Mouse (Mus musculus) MEL (cell line): ENCODE measurements around the gene Pgap1. TPM values are rescaled to one million over a fixed set of nuclear protein-coding genes. Genes with fewer than 3 reads are reported as not detected.

Source experiments
- DNase-seq: peaks from one replicate; pipeline ENCODE4 v3.0.0; 2011; ENCODE audit warnings: low read depth, low spot score
- H3K27ac ChIP-seq: 2 replicates; pipeline ENCODE4 v1.5.1; 2012; ENCODE audit warnings: low read depth, mild to moderate bottlenecking, control low read depth, low read length, moderate library complexity; ENCODE audit not compliant: control insufficient read depth
- H3K27me3 ChIP-seq, 2 experiments: fragments of 150-350 bp in 1 of 2; sonication (generic) in 1 of 2; 2 replicates each; pipeline ENCODE4 v1.6.1; 2012; ENCODE audit warnings: low read length in 2 of 2, mild to moderate bottlenecking in 2 of 2, improper control_type of control experiment in 1 of 2, moderate library complexity in 1 of 2; ENCODE audit not compliant: insufficient read depth in 2 of 2, control insufficient read depth in 1 of 2
- H3K36me3 ChIP-seq, 2 experiments: 2 replicates each; pipeline ENCODE4 v1.6.1; 2012 to 2014; ENCODE audit warnings: low read length in 2 of 2, improper control_type of control experiment in 1 of 2, inconsistent platforms in 1 of 2, mild to moderate bottlenecking in 1 of 2; ENCODE audit not compliant: insufficient read depth in 2 of 2, control insufficient read depth in 1 of 2
- H3K4me1 ChIP-seq, 2 experiments: fragments of 150-350 bp in 1 of 2; sonication (generic) in 1 of 2; 2 replicates each; pipeline ENCODE4 v1.6.1; 2012; ENCODE audit warnings: low read length in 2 of 2, improper control_type of control experiment in 1 of 2, mild to moderate bottlenecking in 1 of 2; ENCODE audit not compliant: insufficient read depth in 2 of 2, control insufficient read depth in 1 of 2
- H3K4me3 ChIP-seq, 2 experiments: fragments of 150-350 bp in 1 of 2; sonication (generic) in 1 of 2; 2 replicates each; pipeline ENCODE4 v1.5.1; 2012; ENCODE audit warnings: low read depth in 2 of 2, low read length in 2 of 2, mild to moderate bottlenecking in 2 of 2, moderate library complexity in 2 of 2, control low read depth in 1 of 2, improper control_type of control experiment in 1 of 2; ENCODE audit not compliant: control insufficient read depth in 1 of 2, insufficient read depth in 1 of 2
- H3K79me2 ChIP-seq: 2 replicates; pipeline ENCODE4 v1.6.1; 2012; ENCODE audit warnings: mild to moderate bottlenecking, low read length, moderate library complexity; ENCODE audit not compliant: control insufficient read depth, poor library complexity, insufficient read depth
- H3K9ac ChIP-seq: 2 replicates; pipeline ENCODE4 v1.6.1; 2012; ENCODE audit warnings: low read depth, mild to moderate bottlenecking, control low read depth, low read length, moderate library complexity; ENCODE audit not compliant: control insufficient read depth, poor library complexity, severe bottlenecking
- H3K9me3 ChIP-seq: fragments of 150-350 bp; sonication (generic); replicated peaks from 2 replicates; pipeline ENCODE4 v1.6.1; 2012; ENCODE audit warnings: mild to moderate bottlenecking, low read length, improper control_type of control experiment, moderate library complexity; ENCODE audit not compliant: insufficient read depth
- BHLHE40 ChIP-seq: IDR thresholded peaks from 2 replicates; pipeline ENCODE4 v1.6.1; 2012; ENCODE audit warnings: low read depth, mild to moderate bottlenecking, inconsistent platforms, low read length, improper control_type of control experiment, borderline replicate concordance
- CHD1 ChIP-seq: IDR thresholded peaks from 2 replicates; pipeline ENCODE4 v1.6.1; 2012; ENCODE audit warnings: low read depth, mild to moderate bottlenecking, inconsistent platforms, low read length, improper control_type of control experiment
- CTCF ChIP-seq, 3 experiments: IDR thresholded peaks in 2 of 3; conservative IDR thresholded peaks in 1 of 3; 2 replicates each; pipeline ENCODE4 v1.5.1; 2011 to 2012; ENCODE audit warnings: low read length in 3 of 3, low read depth in 2 of 3, mild to moderate bottlenecking in 2 of 3, improper control_type of control experiment in 1 of 3, inconsistent platforms in 1 of 3, mixed read lengths in 1 of 3, moderate library complexity in 1 of 3; ENCODE audit not compliant: control insufficient read depth in 1 of 3, insufficient read depth in 1 of 3, poor library complexity in 1 of 3, severe bottlenecking in 1 of 3
- ELF1 ChIP-seq: IDR thresholded peaks from 2 replicates; pipeline ENCODE4 v1.6.1; 2014; ENCODE audit warnings: low read depth, mild to moderate bottlenecking, inconsistent platforms, low read length, improper control_type of control experiment, moderate library complexity
- EP300 ChIP-seq, 2 experiments: IDR thresholded peaks; 2 replicates each; pipeline ENCODE4 v1.6.1; 2011; ENCODE audit warnings: improper control_type of control experiment in 2 of 2, low read length in 2 of 2, low read depth in 1 of 2, mild to moderate bottlenecking in 1 of 2
- GATA1 ChIP-seq: IDR thresholded peaks from 2 replicates; pipeline ENCODE4 v1.6.1; 2011; ENCODE audit warnings: low read depth, low read length, improper control_type of control experiment
- HCFC1 ChIP-seq: IDR thresholded peaks from 2 replicates; pipeline ENCODE4 v1.6.1; 2012; ENCODE audit warnings: low read depth, mild to moderate bottlenecking, inconsistent platforms, low read length, improper control_type of control experiment, moderate library complexity
- MAX ChIP-seq: IDR thresholded peaks from 2 replicates; pipeline ENCODE4 v1.6.1; 2011; ENCODE audit warnings: low read length, improper control_type of control experiment
- MAZ ChIP-seq: IDR thresholded peaks from 2 replicates; pipeline ENCODE4 v1.6.1; 2012; ENCODE audit warnings: low read depth, mild to moderate bottlenecking, inconsistent platforms, low read length, improper control_type of control experiment
- MYC ChIP-seq: IDR thresholded peaks from 2 replicates; pipeline ENCODE4 v1.6.1; 2011; ENCODE audit warnings: low read depth, mild to moderate bottlenecking, low read length, improper control_type of control experiment, moderate library complexity
- POLR2AphosphoS5 ChIP-seq: IDR thresholded peaks from 2 replicates; pipeline ENCODE4 v1.6.1; 2012; ENCODE audit warnings: low read depth, borderline replicate concordance, mild to moderate bottlenecking, inconsistent platforms, low read length, moderate library complexity, mixed read lengths
- SMC3 ChIP-seq: IDR thresholded peaks from 2 replicates; pipeline ENCODE4 v1.6.1; 2011; ENCODE audit warnings: low read depth, low read length, improper control_type of control experiment
- TBP ChIP-seq: IDR thresholded peaks from 2 replicates; pipeline ENCODE4 v1.8.0; 2011; ENCODE audit warnings: low read depth, low read length, improper control_type of control experiment
- TCF12 ChIP-seq: IDR thresholded peaks from 2 replicates; pipeline ENCODE4 v1.6.1; 2014; ENCODE audit warnings: low read depth, mild to moderate bottlenecking, inconsistent platforms, low read length, improper control_type of control experiment, moderate library complexity
- UBTF ChIP-seq: IDR thresholded peaks from 2 replicates; pipeline ENCODE4 v1.6.1; 2012; ENCODE audit warnings: low read depth, mild to moderate bottlenecking, inconsistent platforms, low read length, improper control_type of control experiment, moderate library complexity, borderline replicate concordance; ENCODE audit not compliant: insufficient read depth
- USF1 ChIP-seq: IDR thresholded peaks from 2 replicates; pipeline ENCODE4 v1.6.1; 2014; ENCODE audit warnings: low read depth, mild to moderate bottlenecking, inconsistent platforms, low read length, improper control_type of control experiment, moderate library complexity
- USF2 ChIP-seq, 2 experiments: IDR thresholded peaks; 2 replicates each; pipeline ENCODE4 v1.6.1; 2011 to 2012; ENCODE audit warnings: improper control_type of control experiment in 2 of 2, low read length in 2 of 2, borderline replicate concordance in 1 of 2, inconsistent platforms in 1 of 2, low read depth in 1 of 2, mild to moderate bottlenecking in 1 of 2; ENCODE audit not compliant: insufficient read depth in 1 of 2
- ZC3H11A ChIP-seq: IDR thresholded peaks from 2 replicates; pipeline ENCODE4 v1.6.1; 2012; ENCODE audit warnings: low read depth, mild to moderate bottlenecking, inconsistent platforms, low read length, improper control_type of control experiment
- ZNF384 ChIP-seq: IDR thresholded peaks from 2 replicates; pipeline ENCODE4 v1.6.1; 2012; ENCODE audit warnings: low read depth, mild to moderate bottlenecking, inconsistent platforms, low read length, improper control_type of control experiment
- polyA plus RNA-seq, 2 experiments: library from polyadenylated mRNA; stranded (reverse) in 1 of 2; unstranded in 1 of 2; fragments of >175 nt in 1 of 2; fragments of >200 nt in 1 of 2; gene quantifications; 2 replicates each; pipeline versions ENCODE4 v1.2.1 to v1.2.4; 2012; ENCODE audit warnings: low replicate concordance in 2 of 2, low read depth in 1 of 2; ENCODE audit not compliant: insufficient read length in 2 of 2, insufficient read depth in 1 of 2, missing spikeins in 1 of 2
- total RNA-seq: library from RNA; depleted of rRNA; stranded (reverse); fragments of 300-350 nt; gene quantifications from 2 replicates; pipeline ENCODE4 v1.2.3, GENCODE M21; 2012

The Pgap1 gene
- total and polyA plus RNA-seq, 3 experiments = not detected

DNA sequence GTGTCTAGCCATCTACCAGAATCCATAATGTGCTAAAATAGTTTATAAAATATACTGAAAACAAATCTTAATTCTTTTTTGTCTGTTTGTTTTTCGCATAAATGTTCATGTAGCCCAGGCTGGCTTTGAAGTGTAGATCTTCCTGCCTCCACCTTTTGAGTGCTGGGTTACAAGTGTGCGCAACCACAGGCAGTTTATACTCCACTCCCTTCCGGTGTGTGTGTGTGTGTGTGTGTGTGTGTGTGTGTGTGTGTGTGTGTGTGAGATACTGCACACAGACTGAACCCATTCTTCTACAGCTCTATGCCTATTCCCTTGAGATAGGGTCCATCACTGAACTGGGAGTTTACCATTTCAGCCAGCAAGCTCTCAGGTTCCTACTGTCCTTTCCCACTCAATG lies 64.0 kb downstream of the Pgap1 start:
- Histone ChIP-seq H3K36me3 (no peaks in the 10 kb centered on the region), H3K27ac (no peak overlapping the region), H3K79me2 (no peaks in the 10 kb centered on the region), H3K27me3 (no peaks in the 10 kb centered on the region), H3K9me3 (no peaks in the 10 kb centered on the region), H3K9ac (no peak overlapping the region), H3K4me1 (no peaks in the 10 kb centered on the region), H3K4me3 (no peak overlapping the region)
- no peak for DNase-seq
- TF ChIP-seq CHD1 = no peak
- TF ChIP-seq TCF12 = no peak
- no peak for TF ChIP-seq ZNF384
- TF ChIP-seq GATA1 = no peak
- TF ChIP-seq SMC3 = no peak

DNA sequence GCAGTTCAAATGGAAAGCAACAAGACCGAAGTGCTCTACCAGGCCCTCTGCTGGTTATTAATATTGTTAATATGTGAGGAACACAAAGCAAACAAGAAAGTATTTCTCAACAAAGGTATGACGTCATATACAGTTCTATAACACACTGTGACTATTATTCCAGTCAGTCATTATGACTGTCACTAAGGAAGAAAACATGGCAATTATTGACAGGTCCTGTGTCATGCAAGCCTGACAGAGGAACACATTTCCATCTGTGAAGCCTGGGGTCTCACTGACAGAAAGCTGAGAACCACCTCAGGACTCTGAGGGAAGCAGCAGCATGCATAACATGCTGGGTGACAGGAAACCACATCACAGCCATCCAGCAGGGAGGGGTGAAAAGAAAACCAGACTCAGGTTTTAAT lies 65.0 kb downstream of the Pgap1 start:
- TF ChIP-seq HCFC1 (no peak), MAZ (no peak), USF2 (IDR thresholded peaks at IDR 0.05; ENCODE audit: borderline replicate concordance in 1 of 2, insufficient read depth in 1 of 2, low read depth in 1 of 2, low read length in 2 of 2) (no peak), POLR2AphosphoS5 (no peak), ZC3H11A (no peak), MAX (no peak), CTCF (IDR thresholded peaks at IDR 0.05 in 2 of 3, conservative IDR thresholded peaks at IDR 0.05 in 1 of 3; ENCODE audit: control insufficient read depth in 1 of 3, insufficient read depth in 1 of 3, low read depth in 2 of 3, low read length in 3 of 3, poor library complexity in 1 of 3, severe bottlenecking in 1 of 3) (no peak), ELF1 (no peak), TBP (no peak), BHLHE40 (no peak), EP300 (IDR thresholded peaks at IDR 0.05; ENCODE audit: low read depth in 1 of 2, low read length in 2 of 2) (no peak), USF1 (no peak), GATA1 (no peak), MYC (no peak), UBTF (no peak)
- H3K27ac ChIP-seq = no peak overlapping the region
- H3K79me2 ChIP-seq = no peaks in the 10 kb centered on the region
- no peaks in the 10 kb centered on the region for H3K4me1 ChIP-seq
- H3K9ac ChIP-seq = no peak overlapping the region
- no peaks in the 10 kb centered on the region for H3K36me3 ChIP-seq
- H3K4me3 ChIP-seq = no peak overlapping the region
- no peaks in the 10 kb centered on the region for H3K27me3 ChIP-seq
- H3K9me3 ChIP-seq = no peaks in the 10 kb centered on the region
- no peak for DNase-seq
